Comparison of ENCODE assay signal across 18 mouse cellular contexts in the genomic region with DNA sequence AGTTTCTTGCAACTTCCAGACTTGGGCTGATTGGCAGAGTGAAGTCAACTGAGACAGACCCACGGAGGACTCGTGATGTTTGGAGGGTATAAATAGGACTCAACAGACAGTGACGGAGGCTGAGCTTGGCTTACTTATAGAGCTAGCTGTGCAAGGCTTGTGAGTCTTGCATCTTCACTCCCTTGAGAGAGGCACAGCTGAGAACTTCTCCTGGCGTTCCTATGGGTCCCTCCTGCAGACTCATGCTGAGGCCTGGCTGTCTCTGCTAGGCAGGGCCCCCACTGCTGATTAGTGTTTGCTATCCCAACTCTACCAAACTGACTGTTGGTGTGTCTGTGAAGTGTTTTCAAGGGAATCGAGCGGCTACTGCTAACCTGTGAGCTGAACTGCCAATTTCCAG.
"Had no signal": no experiment of that assay in that cellular context is flagged by ENCODE, and none has a peak within 500 bp of the region (broad histone marks: within the 10 kb centered on the region; RNA-seq: fewer than 3 reads in every experiment).

No protein-coding gene starts in this region.

- H3K27me3 ChIP-seq: midbrain, embryonic 13.5 days; midbrain, embryonic 15.5 days; neural tube, embryonic 13.5 days; neural tube, embryonic 15.5 days had no signal

- H3K4me3 ChIP-seq: midbrain, embryonic 10.5 days; midbrain, embryonic 13.5 days; midbrain, embryonic 15.5 days; myocyte; neural tube, embryonic 13.5 days; neural tube, embryonic 15.5 days had no signal

- ATAC-seq: midbrain, embryonic 13.5 days; midbrain, embryonic 15.5 days had no signal

- H3K4me1 ChIP-seq: midbrain, embryonic 13.5 days; midbrain, embryonic 15.5 days; neural tube, embryonic 15.5 days had no signal

- H3K9ac ChIP-seq: lung, embryonic 14.5 days; midbrain, embryonic 13.5 days; midbrain, embryonic 15.5 days; neural tube, embryonic 13.5 days; neural tube, embryonic 15.5 days had no signal

- H3K4me2 ChIP-seq: lung, embryonic 14.5 days; midbrain, embryonic 13.5 days; midbrain, embryonic 15.5 days; neural tube, embryonic 13.5 days; neural tube, embryonic 15.5 days had no signal

- H3K27ac ChIP-seq: midbrain, embryonic 10.5 days; midbrain, embryonic 13.5 days; midbrain, embryonic 15.5 days; neural tube, embryonic 13.5 days; neural tube, embryonic 15.5 days had no signal

- H3K36me3 ChIP-seq: midbrain, embryonic 10.5 days; midbrain, embryonic 13.5 days; midbrain, embryonic 15.5 days; neural tube, embryonic 13.5 days; neural tube, embryonic 15.5 days had no signal

- DNase-seq: lung, adult 18-20 months; lung, embryonic 14.5 days; lung, postnatal 10 days; lung, postnatal 4 days; retina, postnatal 1 day; right cerebral cortex, adult 18-20 months; right cerebral cortex, postnatal 25 days; right cerebral cortex, postnatal 4 days; spleen, adult 18-20 months; thymus, adult 18-20 months; thymus, postnatal 14 days; thymus, postnatal 36 days had no signal

- H3K9me3 ChIP-seq: midbrain, embryonic 10.5 days; midbrain, embryonic 13.5 days; midbrain, embryonic 15.5 days; neural tube, embryonic 13.5 days; neural tube, embryonic 15.5 days had no signal
